Mouse (Mus musculus) G1E (cell line): Measurements from ENCODE around the gene Fzd9.

Source experiments
- CTCF ChIP-seq: IDR thresholded peaks from 2 replicates; pipeline ENCODE4 v1.5.1; 2012; ENCODE audit warnings: low read depth, low read length, inconsistent platforms, mixed read lengths
- GATA1 ChIP-seq: IDR thresholded peaks from 2 replicates; pipeline ENCODE4 v1.6.1; 2012; ENCODE audit warnings: borderline replicate concordance, low read length, inconsistent platforms, mixed read lengths
- GATA2 ChIP-seq: IDR thresholded peaks from 2 replicates; pipeline ENCODE4 v1.6.1; 2012; ENCODE audit warnings: low read depth, low read length, inconsistent platforms, borderline replicate concordance
- POLR2AphosphoS5 ChIP-seq: IDR thresholded peaks from 2 replicates; pipeline ENCODE4 v1.6.1; 2012; ENCODE audit warnings: low read depth, low read length, inconsistent platforms; ENCODE audit not compliant: insufficient replicate concordance

GRCm38 (mm10) chr5:135242608-135243007, 8.4 kb downstream of the Fzd9 start:
- TF ChIP-seq GATA2: no peak
- TF ChIP-seq CTCF: no peak
- TF ChIP-seq GATA1: no peak
- TF ChIP-seq POLR2AphosphoS5: no peak
